Mouse (Mus musculus) heart, postnatal 25 days (tissue): ENCODE results near the gene Pih1d1. TPM values are rescaled to one million over a fixed set of nuclear protein-coding genes. Genes with fewer than 3 reads are reported as not detected.

Experiments
- microRNA-seq: library from miRNA; unstranded; fragments of <30 nt; microRNA quantifications from one replicate; pipeline ENCODE4 v1.2.0, GENCODE M21; 2022
- total RNA-seq, 2 experiments: library from RNA; stranded (reverse); gene quantifications; 2 replicates each; pipeline ENCODE4 v1.2.3; 2021

Pih1d1 gene
- total RNA-seq, 2 experiments from 2014 or later = 29.7 to 30.9 TPM

Small RNAs within 50 kb of the gene (microRNA-seq; reads per million reads assigned to microRNA genes)
- gene Mir150 (2,859 reads per million, percentile 88 among the genes with 10 or more reads in this experiment), gene Mir5121 (14.7 reads per million, percentile 31 among the genes with 10 or more reads in this experiment), gene Mir7055 (not detected)

Other genes with a start within 250 kb of the Pih1d1 start
- gene Ap2a1, start 224.8 kb upstream of the Pih1d1 start, total RNA-seq = 10 to 100 TPM; 72.5 to 73.1 TPM
- gene Tsks, start 211.1 kb upstream of the Pih1d1 start, total RNA-seq = not detected
- gene Cpt1c, start 179.5 kb upstream of the Pih1d1 start, total RNA-seq = 1 to 10 TPM; 2.7 to 3.1 TPM
- gene Prmt1, start 167.7 kb upstream of the Pih1d1 start, total RNA-seq = 100 to 1,000 TPM; 105 to 111 TPM
- 10 to 100 TPM; 28.3 to 30.9 TPM for gene Irf3, start 156.7 kb upstream of the Pih1d1 start, total RNA-seq
- 10 to 100 TPM; 10.2 to 11.2 TPM for gene Bcl2l12, start 155.6 kb upstream of the Pih1d1 start, total RNA-seq
- gene Scaf1, start 137.9 kb upstream of the Pih1d1 start, total RNA-seq = 10 to 100 TPM; 45.5 to 49.7 TPM
- gene Rras, start 136.3 kb upstream of the Pih1d1 start, total RNA-seq = 10 to 100 TPM; 48.9 to 56.6 TPM
- gene Prr12, start 101.4 kb upstream of the Pih1d1 start, total RNA-seq = 10 to 100 TPM; 23.2 to 27.7 TPM
- gene Nosip, start 91.9 kb upstream of the Pih1d1 start, total RNA-seq = 10 to 100 TPM; 25.7 to 27.8 TPM
- 1 to 10 TPM; 6.8 to 7.1 TPM for gene Prrg2, start 91.6 kb upstream of the Pih1d1 start, total RNA-seq
- gene Rcn3, start 62.1 kb upstream of the Pih1d1 start, total RNA-seq = 10 to 100 TPM; 28.1 to 32.4 TPM
- 10 to 100 TPM; 66.1 to 71.7 TPM for gene Fcgrt, start 50.5 kb upstream of the Pih1d1 start, total RNA-seq
- 100 to 1,000 TPM; 517 to 569 TPM for gene Rps11, start 29.9 kb upstream of the Pih1d1 start, total RNA-seq
- gene Rpl13a, start 25.5 kb upstream of the Pih1d1 start, total RNA-seq = 100 to 1,000 TPM; 613 to 620 TPM
- not detected for gene Gm45713, start 18.1 kb upstream of the Pih1d1 start, total RNA-seq
- gene Flt3l, start 17.9 kb upstream of the Pih1d1 start, total RNA-seq = 10 to 100 TPM in 1 of 2 experiments, 1 to 10 TPM in 1; 5.3 to 15.0 TPM
- gene Aldh16a1, start 281 bp downstream of the Pih1d1 start, total RNA-seq = 10 to 100 TPM; 23.5 to 37.6 TPM
- gene Slc17a7, start 9.6 kb downstream of the Pih1d1 start, total RNA-seq = 10 to 100 TPM; 18.1 to 18.7 TPM
- gene Gfy, start 25.3 kb downstream of the Pih1d1 start, total RNA-seq = not detected
- not detected for gene Pth2, start 26.7 kb downstream of the Pih1d1 start, total RNA-seq
- not detected for gene Ccdc155, start 50.6 kb downstream of the Pih1d1 start, total RNA-seq
- gene Dkkl1, start 57.8 kb downstream of the Pih1d1 start, total RNA-seq = not detected
- gene Tead2, start 61.5 kb downstream of the Pih1d1 start, total RNA-seq = 10 to 100 TPM in 1 of 2 experiments, 1 to 10 TPM in 1; 7.0 to 12.0 TPM
- gene Cd37, start 84.8 kb downstream of the Pih1d1 start, total RNA-seq = 1 to 10 TPM; 2.9 to 3.2 TPM
- gene Slc6a16, start 86.8 kb downstream of the Pih1d1 start, total RNA-seq = not detected
- gene Slc6a21, start 123.2 kb downstream of the Pih1d1 start, total RNA-seq = not detected
- 10 to 100 TPM; 23.5 to 25.0 TPM for gene Trpm4, start 179.5 kb downstream of the Pih1d1 start, total RNA-seq
- gene Hrc, start 181.0 kb downstream of the Pih1d1 start, total RNA-seq = 100 to 1,000 TPM; 773 to 825 TPM
- gene Ppfia3, start 212.7 kb downstream of the Pih1d1 start, total RNA-seq = under 1 TPM; 0.18 to 0.25 TPM
- gene Lin7b, start 216.3 kb downstream of the Pih1d1 start, total RNA-seq = 1 to 10 TPM; 1.8 to 2.0 TPM
- 100 to 1,000 TPM; 110 to 111 TPM for gene Snrnp70, start 241.4 kb downstream of the Pih1d1 start, total RNA-seq